Mouse (Mus musculus): ENCODE results near the gene Olfr393. TPM values are rescaled to one million over a fixed set of nuclear protein-coding genes. Genes with fewer than 3 reads are reported as not detected.

Olfr393 gene
- polyA plus RNA-seq (2012; rRNA removed), result not detected in 2 replicates

DNA sequence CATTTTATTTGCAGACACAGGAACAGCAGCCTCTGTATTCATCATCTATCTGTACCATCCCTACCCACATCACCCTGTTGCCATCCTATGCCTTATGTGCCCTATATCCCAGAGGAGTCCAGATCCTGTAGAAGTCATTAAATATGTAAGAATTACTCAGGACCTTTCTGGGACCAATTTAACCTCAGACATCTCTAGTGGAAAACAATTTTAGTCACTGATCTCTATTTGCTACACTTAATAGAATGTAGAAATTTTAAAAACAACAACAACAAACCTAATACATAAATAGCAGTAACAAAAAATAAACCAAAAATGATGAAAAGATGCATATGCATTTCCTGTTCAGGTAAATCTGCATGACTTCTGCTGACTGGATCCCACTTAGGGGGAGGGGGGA is at the start of gene Olfr393:
TSS of gene Olfr393 (minus strand) at position 101 of the 400 bp plus-strand sequence.

GRCm38 (mm10) chr11:73890671-73891070 is 39.4 kb upstream of the Olfr393 start, which contains the start of gene Olfr394:
Olfr394 (minus strand) TSS chr11:73890771.

GRCm38 (mm10) chr11:73816949-73817348 is 34.3 kb downstream of the Olfr393 start, which contains the start of gene Olfr392:
Olfr392 (minus strand) TSS chr11:73817049.

GRCm38 (mm10) chr11:73802952-73803351 is 48.3 kb downstream of the Olfr393 start, which contains the start of gene Olfr391-ps:
Olfr391-ps (minus strand) TSS chr11:73803052.

Other genes starting within 250 kb of the Olfr393 start
- not detected in 2 replicates for gene Zfp735, start 162.7 kb downstream of the Olfr393 start, polyA plus RNA-seq (2012; rRNA removed)
- not detected in 2 replicates for gene Olfr389, start 70.7 kb downstream of the Olfr393 start, polyA plus RNA-seq (2012; rRNA removed)
- gene Olfr390, start 68.5 kb downstream of the Olfr393 start, polyA plus RNA-seq (2012; rRNA removed), result not detected in 2 replicates
- not detected in 2 replicates for gene Olfr391-ps, start 48.4 kb downstream of the Olfr393 start, polyA plus RNA-seq (2012; rRNA removed)
- not detected in 2 replicates for gene Olfr392, start 34.4 kb downstream of the Olfr393 start, polyA plus RNA-seq (2012; rRNA removed)
- gene Olfr394, start 39.3 kb upstream of the Olfr393 start, polyA plus RNA-seq (2012; rRNA removed), result not detected in 2 replicates
- not detected in 2 replicates for gene Olfr395, start 57.8 kb upstream of the Olfr393 start, polyA plus RNA-seq (2012; rRNA removed)
- gene Olfr23, start 85.2 kb upstream of the Olfr393 start, polyA plus RNA-seq (2012; rRNA removed), result not detected in 2 replicates
- gene Olfr397, start 109.4 kb upstream of the Olfr393 start, polyA plus RNA-seq (2012; rRNA removed), result not detected in 2 replicates
- gene Olfr398, start 139.0 kb upstream of the Olfr393 start, polyA plus RNA-seq (2012; rRNA removed), result not detected in 2 replicates
- gene Olfr139, start 205.1 kb upstream of the Olfr393 start, polyA plus RNA-seq (2012; rRNA removed), result not detected in 2 replicates
- not detected in 2 replicates for gene Olfr399, start 205.2 kb upstream of the Olfr393 start, polyA plus RNA-seq (2012; rRNA removed)
- not detected in 2 replicates for gene Zfp616, start 218.5 kb upstream of the Olfr393 start, polyA plus RNA-seq (2012; rRNA removed)